Mouse (Mus musculus) liver, embryonic 14.5 days (tissue): ENCODE measurements at regions not wholly inside any gene's neighbourhood (a gene's known extent, or its start where the extent isn't known, plus 50 kb on each side); places are given as distances from the start of the nearest gene placed in this dataset.

Source experiments
- ATAC-seq: fragments of 200-750 bp; cut with Nextera tagmentation; 2 replicates; pipeline ENCODE4 v1.8.0; 2017; ENCODE audit warnings: moderate number of reproducible peaks, mild to moderate bottlenecking, moderate library complexity; ENCODE audit not compliant: insufficient read depth
- DNase-seq, 3 experiments: peaks; one replicate each; pipeline ENCODE4 v3.0.0-alpha.2; 2012 to 2013; ENCODE audit warnings: low read depth in 3 of 3, low spot score in 3 of 3
- H3K27ac ChIP-seq: fragments of 300-500 bp; sonication (generic); 2 replicates; pipeline ENCODE4 v1.5.1; 2014; ENCODE audit warnings: moderate library complexity, mild to moderate bottlenecking, control low read depth, inconsistent platforms
- H3K27me3 ChIP-seq: fragments of 300-500 bp; sonication (generic); 2 replicates; pipeline ENCODE4 v1.6.1; 2014; ENCODE audit warnings: mild to moderate bottlenecking, low read length, moderate library complexity; ENCODE audit not compliant: control insufficient read depth, insufficient read depth
- H3K36me3 ChIP-seq: fragments of 300-500 bp; sonication (generic); replicated peaks from 2 replicates; pipeline ENCODE4 v1.6.1; 2014; ENCODE audit warnings: low read depth; ENCODE audit not compliant: control insufficient read depth, insufficient read depth
- H3K4me1 ChIP-seq, 2 experiments: fragments of 200-500 bp in 1 of 2; fragments of 300-500 bp in 1 of 2; sonication (generic) in 1 of 2; replicated peaks; 2 replicates each; pipeline ENCODE4 v1.6.1; 2012 to 2014; ENCODE audit warnings: antibody characterized with exemption in 1 of 2, inconsistent platforms in 1 of 2, low read length in 1 of 2; ENCODE audit not compliant: control insufficient read depth in 2 of 2, insufficient read depth in 2 of 2
- H3K4me2 ChIP-seq: fragments of 300-500 bp; sonication (generic); 2 replicates; pipeline ENCODE4 v1.6.1; 2014; ENCODE audit warnings: low read depth, mild to moderate bottlenecking, control low read depth, moderate library complexity
- H3K4me3 ChIP-seq, 2 experiments: fragments of 200-500 bp in 1 of 2; fragments of 300-500 bp in 1 of 2; sonication (generic) in 1 of 2; 2 replicates each; pipeline ENCODE4 v1.5.1; 2012 to 2014; ENCODE audit warnings: low read depth in 2 of 2, low read length in 2 of 2, mild to moderate bottlenecking in 2 of 2, control low read depth in 1 of 2, inconsistent platforms in 1 of 2, moderate library complexity in 1 of 2; ENCODE audit not compliant: insufficient read depth in 1 of 2
- H3K9ac ChIP-seq: fragments of 300-500 bp; sonication (generic); replicated peaks from 2 replicates; pipeline ENCODE4 v1.6.1; 2014; ENCODE audit warnings: mild to moderate bottlenecking, control low read depth, moderate library complexity
- H3K9me3 ChIP-seq: fragments of 300-500 bp; sonication (generic); 2 replicates; pipeline ENCODE4 v1.6.1; 2016; ENCODE audit warnings: low read length, mixed read lengths; ENCODE audit not compliant: control insufficient read depth
- CTCF ChIP-seq: IDR thresholded peaks from 2 replicates; pipeline ENCODE4 v1.5.1; 2016; ENCODE audit warnings: antibody characterized with exemption, low read depth, control low read depth
- EP300 ChIP-seq: IDR thresholded peaks from 2 replicates; pipeline ENCODE4 v1.6.1; 2016; ENCODE audit warnings: antibody characterized with exemption, low read depth
- WGBS: fragments of 180-500 bp; shearing (Covaris S2); extraction: QIAGEN DNeasy Blood & Tissue Kit; methylation state at CpG from one replicate; pipeline ENCODE4 v1.1.7; 2014; ENCODE audit not compliant: insufficient replicate concordance; 5-methylcytosine and 5-hydroxymethylcytosine counted together

- Histone ChIP-seq H3K27me3 (no peaks in the 10 kb centered on the region), H3K4me3 (no peak overlapping the region), H3K9me3 (no peaks in the 10 kb centered on the region), H3K27ac (no peak overlapping the region), H3K36me3 (no peaks in the 10 kb centered on the region), H3K4me1 (no peaks in the 10 kb centered on the region), H3K9ac (no peak overlapping the region), H3K4me2 (no peak overlapping the region)
- TF ChIP-seq EP300 = no peak
- no peak for TF ChIP-seq CTCF
- DNase-seq (no peak), ATAC-seq (no peak)
- 57% methylated on average over 5 of the region's 5 CpGs for WGBS
Observed at GRCm38 (mm10) chr4:83975569-83975968, 450.2 kb downstream of the Ccdc171 start.

GRCm38 (mm10) chr4:83976067-83976466 lies 450.7 kb downstream of the Ccdc171 start:
- H3K4me1 ChIP-seq = no peaks in the 10 kb centered on the region
- ATAC-seq (no peak), DNase-seq (no peak)
- no peak overlapping the region for H3K4me3 ChIP-seq
- TF ChIP-seq EP300 = no peak
- no peak for TF ChIP-seq CTCF
- H3K9me3 ChIP-seq = no peaks in the 10 kb centered on the region
- H3K27me3 ChIP-seq = no peaks in the 10 kb centered on the region
- WGBS = 62% methylated on average over 12 of the region's 12 CpGs
- no peaks in the 10 kb centered on the region for H3K36me3 ChIP-seq
- no peak overlapping the region for H3K27ac ChIP-seq
- H3K4me2 ChIP-seq = no peak overlapping the region
- H3K9ac ChIP-seq = no peak overlapping the region

- no peak overlapping the region for H3K27ac ChIP-seq
- no peaks in the 10 kb centered on the region for H3K27me3 ChIP-seq
- ATAC-seq = no peak
- H3K9ac ChIP-seq = no peak overlapping the region
- 34% methylated on average over 4 of the region's 4 CpGs for WGBS
- no peak for TF ChIP-seq EP300
- TF ChIP-seq CTCF = no peak
- no peaks in the 10 kb centered on the region for H3K36me3 ChIP-seq
- no peaks in the 10 kb centered on the region for H3K9me3 ChIP-seq
- no peaks in the 10 kb centered on the region for H3K4me1 ChIP-seq
- no peak overlapping the region for H3K4me2 ChIP-seq
- no peak for DNase-seq
- no peak overlapping the region for H3K4me3 ChIP-seq
Observed at GRCm38 (mm10) chr4:83979088-83979487, 453.7 kb downstream of the Ccdc171 start.

DNA sequence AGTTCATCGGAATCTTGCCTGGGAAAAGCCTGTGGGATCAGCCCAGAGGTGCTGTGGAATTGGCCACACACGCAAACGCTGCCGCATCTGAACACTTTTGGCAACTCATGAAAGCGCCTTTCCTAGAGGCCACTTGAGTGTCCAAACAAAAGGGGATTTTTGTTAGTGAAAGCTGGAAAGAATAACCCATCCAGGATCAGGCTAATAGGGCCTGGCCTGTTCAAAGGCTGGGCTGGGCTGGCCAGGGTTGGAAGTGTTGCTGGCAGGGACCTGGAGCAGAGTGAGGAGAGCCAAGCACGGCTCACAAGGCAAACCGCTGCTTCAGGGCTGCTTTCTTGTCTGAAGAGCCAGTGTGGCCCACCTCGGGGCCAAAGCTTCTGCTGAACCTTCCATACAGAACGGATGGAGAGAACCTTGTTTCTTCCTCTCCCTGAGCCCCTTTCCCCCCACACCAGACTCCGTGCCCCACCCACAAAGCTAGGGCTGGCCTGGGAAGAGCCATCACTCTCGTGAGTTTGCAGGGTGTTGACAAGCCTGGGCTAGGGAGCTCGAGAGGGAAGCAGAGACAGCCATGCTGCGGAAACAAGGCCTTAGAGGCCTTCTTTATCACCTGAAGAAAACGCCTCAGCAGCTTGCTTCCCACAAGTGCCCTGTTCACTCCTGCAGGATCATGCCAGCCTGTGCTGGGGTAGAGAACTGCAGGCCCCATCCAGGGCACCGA lies 459.5 kb downstream of the Ccdc171 start:
- TF ChIP-seq EP300 (no peak), CTCF (no peak)
- 67% methylated on average over 15 of the region's 15 CpGs for WGBS
- Histone ChIP-seq H3K4me3 (no peak overlapping the region), H3K27me3 (no peaks in the 10 kb centered on the region), H3K4me1 (no peaks in the 10 kb centered on the region), H3K9ac (no peak overlapping the region), H3K9me3 (no peaks in the 10 kb centered on the region), H3K4me2 (no peak overlapping the region), H3K36me3 (no peaks in the 10 kb centered on the region), H3K27ac (no peak overlapping the region)
- no peak for ATAC-seq
- no peak for DNase-seq

DNA sequence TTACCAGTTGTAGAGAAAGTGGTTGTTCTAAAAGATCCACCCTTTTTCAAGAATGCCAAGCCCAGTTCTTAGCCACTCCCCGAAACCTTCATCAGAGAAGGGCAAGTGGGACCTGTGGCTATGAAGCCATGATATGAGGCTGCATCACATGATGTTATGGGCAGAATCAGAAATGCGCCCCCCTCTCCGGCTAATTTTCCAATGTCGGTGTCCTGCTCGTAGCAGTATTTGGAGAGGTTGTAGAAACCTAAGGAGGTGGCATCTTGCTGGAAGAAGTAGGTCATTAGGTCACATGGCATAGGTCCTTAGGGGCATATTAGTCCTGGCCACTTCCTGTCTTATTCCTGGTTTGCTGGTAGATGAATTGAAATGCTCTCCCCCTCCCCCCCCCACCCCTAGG lies 460.1 kb downstream of the Ccdc171 start:
- Histone ChIP-seq H3K9ac (no peak overlapping the region), H3K4me2 (no peak overlapping the region), H3K27ac (no peak overlapping the region), H3K9me3 (no peaks in the 10 kb centered on the region), H3K27me3 (no peaks in the 10 kb centered on the region), H3K4me1 (no peaks in the 10 kb centered on the region), H3K36me3 (no peaks in the 10 kb centered on the region), H3K4me3 (no peak overlapping the region)
- DNase-seq (no peak), ATAC-seq (no peak)
- TF ChIP-seq EP300 = no peak
- 80% methylated on average over 5 of the region's 5 CpGs for WGBS
